Mouse (Mus musculus) MEL (cell line): ENCODE data around the gene Casq1. TPM values are rescaled to one million over a fixed set of nuclear protein-coding genes. Genes with fewer than 3 reads are reported as not detected.

Source experiments
- DNase-seq: peaks from one replicate; pipeline ENCODE4 v3.0.0; 2011; ENCODE audit warnings: low read depth, low spot score
- H3K27ac ChIP-seq: 2 replicates; pipeline ENCODE4 v1.5.1; 2012; ENCODE audit warnings: low read depth, mild to moderate bottlenecking, control low read depth, low read length, moderate library complexity; ENCODE audit not compliant: control insufficient read depth
- H3K27me3 ChIP-seq, 2 experiments: fragments of 150-350 bp in 1 of 2; sonication (generic) in 1 of 2; 2 replicates each; pipeline ENCODE4 v1.6.1; 2012; ENCODE audit warnings: low read length in 2 of 2, mild to moderate bottlenecking in 2 of 2, improper control_type of control experiment in 1 of 2, moderate library complexity in 1 of 2; ENCODE audit not compliant: insufficient read depth in 2 of 2, control insufficient read depth in 1 of 2
- H3K36me3 ChIP-seq, 2 experiments: 2 replicates each; pipeline ENCODE4 v1.6.1; 2012 to 2014; ENCODE audit warnings: low read length in 2 of 2, improper control_type of control experiment in 1 of 2, inconsistent platforms in 1 of 2, mild to moderate bottlenecking in 1 of 2; ENCODE audit not compliant: insufficient read depth in 2 of 2, control insufficient read depth in 1 of 2
- H3K4me1 ChIP-seq, 2 experiments: fragments of 150-350 bp in 1 of 2; sonication (generic) in 1 of 2; 2 replicates each; pipeline ENCODE4 v1.6.1; 2012; ENCODE audit warnings: low read length in 2 of 2, improper control_type of control experiment in 1 of 2, mild to moderate bottlenecking in 1 of 2; ENCODE audit not compliant: insufficient read depth in 2 of 2, control insufficient read depth in 1 of 2
- H3K4me3 ChIP-seq, 2 experiments: fragments of 150-350 bp in 1 of 2; sonication (generic) in 1 of 2; 2 replicates each; pipeline ENCODE4 v1.5.1; 2012; ENCODE audit warnings: low read depth in 2 of 2, low read length in 2 of 2, mild to moderate bottlenecking in 2 of 2, moderate library complexity in 2 of 2, control low read depth in 1 of 2, improper control_type of control experiment in 1 of 2; ENCODE audit not compliant: control insufficient read depth in 1 of 2, insufficient read depth in 1 of 2
- H3K79me2 ChIP-seq: 2 replicates; pipeline ENCODE4 v1.6.1; 2012; ENCODE audit warnings: mild to moderate bottlenecking, low read length, moderate library complexity; ENCODE audit not compliant: control insufficient read depth, poor library complexity, insufficient read depth
- H3K9ac ChIP-seq: 2 replicates; pipeline ENCODE4 v1.6.1; 2012; ENCODE audit warnings: low read depth, mild to moderate bottlenecking, control low read depth, low read length, moderate library complexity; ENCODE audit not compliant: control insufficient read depth, poor library complexity, severe bottlenecking
- H3K9me3 ChIP-seq: fragments of 150-350 bp; sonication (generic); replicated peaks from 2 replicates; pipeline ENCODE4 v1.6.1; 2012; ENCODE audit warnings: mild to moderate bottlenecking, low read length, improper control_type of control experiment, moderate library complexity; ENCODE audit not compliant: insufficient read depth
- BHLHE40 ChIP-seq: IDR thresholded peaks from 2 replicates; pipeline ENCODE4 v1.6.1; 2012; ENCODE audit warnings: low read depth, mild to moderate bottlenecking, inconsistent platforms, low read length, improper control_type of control experiment, borderline replicate concordance
- CHD2 ChIP-seq: IDR thresholded peaks from 2 replicates; pipeline ENCODE4 v1.6.1; 2011; ENCODE audit warnings: low read length, improper control_type of control experiment
- EP300 ChIP-seq, 2 experiments: IDR thresholded peaks; 2 replicates each; pipeline ENCODE4 v1.6.1; 2011; ENCODE audit warnings: improper control_type of control experiment in 2 of 2, low read length in 2 of 2, low read depth in 1 of 2, mild to moderate bottlenecking in 1 of 2
- GABPA ChIP-seq: IDR thresholded peaks from 2 replicates; pipeline ENCODE4 v1.6.1; 2012; ENCODE audit warnings: low read depth, mild to moderate bottlenecking, inconsistent platforms, low read length, improper control_type of control experiment, moderate library complexity
- HCFC1 ChIP-seq: IDR thresholded peaks from 2 replicates; pipeline ENCODE4 v1.6.1; 2012; ENCODE audit warnings: low read depth, mild to moderate bottlenecking, inconsistent platforms, low read length, improper control_type of control experiment, moderate library complexity
- KAT2A ChIP-seq: conservative IDR thresholded peaks from 2 replicates; pipeline ENCODE4 v1.6.1; 2012; ENCODE audit warnings: low read depth, low read length, improper control_type of control experiment, inconsistent platforms
- MAZ ChIP-seq: IDR thresholded peaks from 2 replicates; pipeline ENCODE4 v1.6.1; 2012; ENCODE audit warnings: low read depth, mild to moderate bottlenecking, inconsistent platforms, low read length, improper control_type of control experiment
- MXI1 ChIP-seq: IDR thresholded peaks from 2 replicates; pipeline ENCODE4 v1.6.1; 2011; ENCODE audit warnings: mild to moderate bottlenecking, low read depth, low read length, improper control_type of control experiment
- MYB ChIP-seq: IDR thresholded peaks from 2 replicates; pipeline ENCODE4 v1.6.1; 2011; ENCODE audit warnings: mild to moderate bottlenecking, low read depth, low read length, improper control_type of control experiment
- NELFE ChIP-seq: IDR thresholded peaks from 2 replicates; pipeline ENCODE4 v1.6.1; 2011; ENCODE audit warnings: low read depth, low read length, improper control_type of control experiment
- NRF1 ChIP-seq: IDR thresholded peaks from 2 replicates; pipeline ENCODE4 v1.6.1; 2014; ENCODE audit warnings: low read depth, mild to moderate bottlenecking, inconsistent platforms, low read length, improper control_type of control experiment, moderate library complexity; ENCODE audit not compliant: poor library complexity, insufficient read depth, severe bottlenecking
- POLR2AphosphoS5 ChIP-seq: IDR thresholded peaks from 2 replicates; pipeline ENCODE4 v1.6.1; 2012; ENCODE audit warnings: low read depth, borderline replicate concordance, mild to moderate bottlenecking, inconsistent platforms, low read length, moderate library complexity, mixed read lengths
- SIN3A ChIP-seq: IDR thresholded peaks from 2 replicates; pipeline ENCODE4 v1.6.1; 2012; ENCODE audit warnings: low read length, improper control_type of control experiment, inconsistent platforms
- TBP ChIP-seq: IDR thresholded peaks from 2 replicates; pipeline ENCODE4 v1.8.0; 2011; ENCODE audit warnings: low read depth, low read length, improper control_type of control experiment
- UBTF ChIP-seq: IDR thresholded peaks from 2 replicates; pipeline ENCODE4 v1.6.1; 2012; ENCODE audit warnings: low read depth, mild to moderate bottlenecking, inconsistent platforms, low read length, improper control_type of control experiment, moderate library complexity, borderline replicate concordance; ENCODE audit not compliant: insufficient read depth
- USF2 ChIP-seq, 2 experiments: IDR thresholded peaks; 2 replicates each; pipeline ENCODE4 v1.6.1; 2011 to 2012; ENCODE audit warnings: improper control_type of control experiment in 2 of 2, low read length in 2 of 2, borderline replicate concordance in 1 of 2, inconsistent platforms in 1 of 2, low read depth in 1 of 2, mild to moderate bottlenecking in 1 of 2; ENCODE audit not compliant: insufficient read depth in 1 of 2
- ZNF384 ChIP-seq: IDR thresholded peaks from 2 replicates; pipeline ENCODE4 v1.6.1; 2012; ENCODE audit warnings: low read depth, mild to moderate bottlenecking, inconsistent platforms, low read length, improper control_type of control experiment
- polyA plus RNA-seq, 2 experiments: library from polyadenylated mRNA; stranded (reverse) in 1 of 2; unstranded in 1 of 2; fragments of >175 nt in 1 of 2; fragments of >200 nt in 1 of 2; gene quantifications; 2 replicates each; pipeline versions ENCODE4 v1.2.1 to v1.2.4; 2012; ENCODE audit warnings: low replicate concordance in 2 of 2, low read depth in 1 of 2; ENCODE audit not compliant: insufficient read length in 2 of 2, insufficient read depth in 1 of 2, missing spikeins in 1 of 2
- total RNA-seq: library from RNA; depleted of rRNA; stranded (reverse); fragments of 300-350 nt; gene quantifications from 2 replicates; pipeline ENCODE4 v1.2.3, GENCODE M21; 2012

Casq1 gene
- total and polyA plus RNA-seq, 3 experiments, result 0.21 TPM; not detected in 2

GRCm38 (mm10) chr1:172169809-172170208 is 49.9 kb downstream of the Casq1 start:
- no peak for TF ChIP-seq TBP
- no peak for TF ChIP-seq EP300 (IDR thresholded peaks at IDR 0.05; ENCODE audit: low read depth in 1 of 2, low read length in 2 of 2)
- TF ChIP-seq SIN3A, result no peak
- no peak for TF ChIP-seq HCFC1
- TF ChIP-seq GABPA, result no peak
- no peak for TF ChIP-seq USF2 (IDR thresholded peaks at IDR 0.05; ENCODE audit: borderline replicate concordance in 1 of 2, insufficient read depth in 1 of 2, low read depth in 1 of 2, low read length in 2 of 2)
- TF ChIP-seq MXI1, result no peak
- TF ChIP-seq KAT2A, result no peak
- no peak for TF ChIP-seq CHD2
- TF ChIP-seq UBTF, result no peak
- no peak for TF ChIP-seq MAZ
- TF ChIP-seq ZNF384, result no peak
- TF ChIP-seq MYB, result no peak
- TF ChIP-seq NRF1, result no peak
- no peak for TF ChIP-seq NELFE
- TF ChIP-seq BHLHE40, result no peak
- TF ChIP-seq, all 39 proteins: peak for 0
- Histone ChIP-seq H3K9ac (no peak overlapping the region), H3K36me3 (peaks cover 12 to 32% of the 10 kb centered on the region in 2 experiments), H3K79me2 (0 out of 2 replicates have a peak, but pooled peaks cover 1% of the 10 kb centered on the region), H3K27ac (no peak overlapping the region), H3K27me3 (no peaks in the 10 kb centered on the region), H3K4me1 (peaks cover 2 to 7% of the 10 kb centered on the region in 2 experiments; a peak in 2 of 4 replicates), H3K4me3 (no peak overlapping the region), H3K9me3 (no peaks in the 10 kb centered on the region)
- no peak for DNase-seq

GRCm38 (mm10) chr1:172167911-172168310 is 51.8 kb downstream of the Casq1 start:
- Histone ChIP-seq H3K27ac (no peak overlapping the region), H3K9me3 (no peaks in the 10 kb centered on the region), H3K36me3 (peaks cover 13 to 35% of the 10 kb centered on the region in 2 experiments), H3K79me2 (peaks cover 5% of the 10 kb centered on the region; the same call in 1 of the 2 replicates), H3K9ac (no peak overlapping the region), H3K4me1 (peaks cover 2 to 7% of the 10 kb centered on the region in 2 experiments; a peak in 2 of 4 replicates), H3K27me3 (no peaks in the 10 kb centered on the region), H3K4me3 (no peak overlapping the region)
- DNase-seq, result no peak
- no peak for TF ChIP-seq POLR2AphosphoS5
